ENCODE assay signal across 25 mouse cellular contexts in genomic region chr5:44872243-44872642, GRCm38 (mm10).
DNase-seq lines count a peak whose midpoint lies in the region; ATAC-seq and TF ChIP-seq lines count a peak whose summit lies in the region.
"Had no signal": no experiment of that assay in that cellular context is flagged by ENCODE, and none has a peak within 500 bp of the region (broad histone marks: within the 10 kb centered on the region; RNA-seq: fewer than 3 reads in every experiment).

No protein-coding gene starts in this region.

- H3K4me1 ChIP-seq in midbrain, embryonic 13.5 days (replicated peaks), result peaks cover 7% of the 10 kb centered on the region
- H3K4me1 ChIP-seq in midbrain, embryonic 11.5 days (ENCODE audit: control insufficient read depth, insufficient read depth, low read length), result no peaks in the 10 kb centered on the region
- H3K4me1 ChIP-seq in midbrain, embryonic 15.5 days, result peaks cover 7% of the 10 kb centered on the region; the same call in 1 of the 2 replicates
- H3K4me1 ChIP-seq in lung, postnatal 0 days (ENCODE audit: insufficient read depth, low read depth, low read length), result no peaks in the 10 kb centered on the region
- H3K4me1 ChIP-seq: embryonic facial prominence, embryonic 15.5 days; forebrain, embryonic 10.5 days; heart, embryonic 10.5 days; hindbrain, embryonic 15.5 days; megakaryocyte, embryonic 14.5 days; neural tube, embryonic 15.5 days had no signal

- ATAC-seq in frontal cortex, adult (ENCODE audit: low TSS enrichment), result peak; percentile 33
- peak; percentile 62 for ATAC-seq in midbrain, embryonic 13.5 days
- no peak for ATAC-seq in midbrain, embryonic 11.5 days (ENCODE audit: low FRiP score)
- peak; percentile 78 for ATAC-seq in midbrain, embryonic 15.5 days (replicated peaks)
- no peak for ATAC-seq in lung, postnatal 0 days

- no peak overlapping the region for H3K9ac ChIP-seq in midbrain, embryonic 13.5 days (replicated peaks)
- H3K9ac ChIP-seq in midbrain, embryonic 11.5 days (ENCODE audit: low read length), result no peak overlapping the region
- no peak overlapping the region for H3K9ac ChIP-seq in midbrain, embryonic 15.5 days
- no peak overlapping the region for H3K9ac ChIP-seq in lung, postnatal 0 days (replicated peaks; ENCODE audit: low read depth)
- H3K9ac ChIP-seq: embryonic facial prominence, embryonic 15.5 days; hindbrain, embryonic 15.5 days; limb, embryonic 13.5 days; neural tube, embryonic 15.5 days had no signal

- H3K4me2 ChIP-seq in midbrain, embryonic 13.5 days (replicated peaks), result no peak overlapping the region
- H3K4me2 ChIP-seq in midbrain, embryonic 11.5 days, result no peak overlapping the region
- H3K4me2 ChIP-seq in midbrain, embryonic 15.5 days, result no peak overlapping the region
- no peak overlapping the region for H3K4me2 ChIP-seq in lung, postnatal 0 days (replicated peaks; ENCODE audit: low read depth, low read length)
- H3K4me2 ChIP-seq: embryonic facial prominence, embryonic 15.5 days; hindbrain, embryonic 15.5 days; limb, embryonic 13.5 days; neural tube, embryonic 15.5 days had no signal

- no peak for TF ChIP-seq CTCF in lung, postnatal 0 days (IDR thresholded peaks at IDR 0.05)

- H3K27me3 ChIP-seq in midbrain, embryonic 13.5 days, result no peaks in the 10 kb centered on the region
- no peaks in the 10 kb centered on the region for H3K27me3 ChIP-seq in midbrain, embryonic 11.5 days (ENCODE audit: control insufficient read depth, insufficient read depth, low read length)
- H3K27me3 ChIP-seq in midbrain, embryonic 15.5 days (replicated peaks), result no peaks in the 10 kb centered on the region
- no peaks in the 10 kb centered on the region for H3K27me3 ChIP-seq in lung, postnatal 0 days (replicated peaks; ENCODE audit: insufficient read depth, low read length)
- H3K27me3 ChIP-seq: embryonic facial prominence, embryonic 15.5 days; hindbrain, embryonic 15.5 days; limb, embryonic 13.5 days; megakaryocyte, embryonic 14.5 days; neural tube, embryonic 15.5 days had no signal

- no peak overlapping the region for H3K4me3 ChIP-seq in midbrain, embryonic 13.5 days (replicated peaks)
- no peak overlapping the region for H3K4me3 ChIP-seq in midbrain, embryonic 11.5 days (ENCODE audit: low read depth, low read length)
- H3K4me3 ChIP-seq in midbrain, embryonic 15.5 days, result no peak overlapping the region
- H3K4me3 ChIP-seq in lung, postnatal 0 days (ENCODE audit: low read depth, low read length), result no peak overlapping the region
- H3K4me3 ChIP-seq: embryonic facial prominence, embryonic 15.5 days; forebrain, embryonic 10.5 days; heart, embryonic 10.5 days; hindbrain, embryonic 15.5 days; limb, embryonic 13.5 days; myocyte; neural tube, embryonic 15.5 days had no signal

- H3K36me3 ChIP-seq in midbrain, embryonic 13.5 days, result no peaks in the 10 kb centered on the region
- H3K36me3 ChIP-seq in midbrain, embryonic 11.5 days (ENCODE audit: control insufficient read depth, insufficient read depth, low read length), result no peaks in the 10 kb centered on the region
- H3K36me3 ChIP-seq in midbrain, embryonic 15.5 days (replicated peaks), result no peaks in the 10 kb centered on the region
- H3K36me3 ChIP-seq in lung, postnatal 0 days (ENCODE audit: insufficient read depth, low read length), result no peaks in the 10 kb centered on the region
- H3K36me3 ChIP-seq: embryonic facial prominence, embryonic 15.5 days; forebrain, embryonic 10.5 days; heart, embryonic 10.5 days; hindbrain, embryonic 15.5 days; limb, embryonic 13.5 days; neural tube, embryonic 15.5 days had no signal

- no peak for DNase-seq in frontal cortex, postnatal 25 days (ENCODE audit: low spot score in 2 of 2)
- no peak for DNase-seq in midbrain, embryonic 11.5 days (ENCODE audit: low spot score, missing footprints)
- no peak for DNase-seq in lung, postnatal 0 days (ENCODE audit: low spot score)
- DNase-seq in c-Kit-positive CD71-positive TER-119-positive erythroid progenitor cells, embryonic 14.5 days (ENCODE audit: low spot score), result no peak
- DNase-seq: adrenal gland, postnatal 10 days; B cell, adult 2 months; cerebellum, adult 9-10 months; gastrocnemius, postnatal 36 days; heart, postnatal 10 days; kidney, adult 18-20 months; kidney, postnatal 10 days; lung, postnatal 14 days; spleen, adult 18-20 months; thymus, adult 18-20 months had no signal

- WGBS in midbrain, embryonic 13.5 days, result 31% methylated on average over 7 of the region's 7 CpGs
- WGBS in midbrain, embryonic 11.5 days, result 57% methylated on average over 7 of the region's 7 CpGs
- 35% methylated on average over 7 of the region's 7 CpGs for WGBS in midbrain, embryonic 15.5 days
- WGBS in lung, postnatal 0 days, result 65% methylated on average over 7 of the region's 7 CpGs

- peak overlapping the region; percentile 60 for H3K27ac ChIP-seq in midbrain, embryonic 13.5 days
- H3K27ac ChIP-seq in midbrain, embryonic 11.5 days (ENCODE audit: low read depth, low read length), result no peak overlapping the region
- peak overlapping the region; percentile 31 for H3K27ac ChIP-seq in midbrain, embryonic 15.5 days
- no peak overlapping the region for H3K27ac ChIP-seq in lung, postnatal 0 days (ENCODE audit: low read length)
- H3K27ac ChIP-seq: embryonic facial prominence, embryonic 15.5 days; forebrain, embryonic 10.5 days; heart, embryonic 10.5 days; hindbrain, embryonic 15.5 days; limb, embryonic 13.5 days; neural tube, embryonic 15.5 days had no signal

- H3K9me3 ChIP-seq in midbrain, embryonic 13.5 days, result no peaks in the 10 kb centered on the region
- no peaks in the 10 kb centered on the region for H3K9me3 ChIP-seq in midbrain, embryonic 11.5 days (ENCODE audit: control insufficient read depth, low read length)
- no peaks in the 10 kb centered on the region for H3K9me3 ChIP-seq in midbrain, embryonic 15.5 days
- no peaks in the 10 kb centered on the region for H3K9me3 ChIP-seq in lung, postnatal 0 days (ENCODE audit: low read length)
- H3K9me3 ChIP-seq: embryonic facial prominence, embryonic 15.5 days; forebrain, embryonic 10.5 days; heart, embryonic 10.5 days; hindbrain, embryonic 15.5 days; limb, embryonic 13.5 days; megakaryocyte, embryonic 14.5 days; neural tube, embryonic 15.5 days had no signal

- no peak for TF ChIP-seq EP300 in lung, postnatal 0 days (IDR thresholded peaks at IDR 0.05)

Comparison
In these comparisons a context has a peak if more than half of its experiments do, and no peak if none do; other contexts are left out.
1. ATAC-seq: peak in frontal cortex, adult (single experiment), midbrain, embryonic 13.5 days (single experiment) and midbrain, embryonic 15.5 days (single experiment); none in midbrain, embryonic 11.5 days (single experiment) and lung, postnatal 0 days (single experiment).
2. H3K27ac ChIP-seq: peak in midbrain, embryonic 13.5 days (single experiment) and midbrain, embryonic 15.5 days (single experiment); none in midbrain, embryonic 11.5 days (single experiment) and lung, postnatal 0 days (single experiment).